Mouse (Mus musculus): ENCODE results near the gene Clca4a. TPM values are rescaled to one million over a fixed set of nuclear protein-coding genes. Genes with fewer than 3 reads are reported as not detected.

The Clca4a gene
- not detected for total RNA-seq (2023)

DNA sequence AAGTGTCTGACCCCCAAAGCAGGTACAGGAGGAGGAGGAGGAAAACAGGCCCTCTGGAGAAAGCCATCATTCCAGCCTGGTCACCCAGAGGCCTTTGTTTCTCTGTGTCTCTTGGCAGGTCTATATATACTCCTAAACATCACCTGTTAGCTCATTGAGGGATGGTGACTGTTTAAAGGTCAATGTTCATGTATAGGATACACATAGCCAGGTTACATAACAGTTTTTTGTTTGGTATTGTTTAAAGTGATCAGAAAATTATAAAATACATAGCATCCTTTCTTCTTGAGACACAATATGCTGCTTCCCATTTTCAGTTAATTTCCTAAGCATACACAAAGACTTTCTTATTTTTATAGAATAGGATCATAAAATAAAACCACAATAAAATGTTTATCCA lies at the start of gene Clca4a:
Clca4a (minus strand) TSS at position 101 of the 400 bp plus-strand sequence.

DNA sequence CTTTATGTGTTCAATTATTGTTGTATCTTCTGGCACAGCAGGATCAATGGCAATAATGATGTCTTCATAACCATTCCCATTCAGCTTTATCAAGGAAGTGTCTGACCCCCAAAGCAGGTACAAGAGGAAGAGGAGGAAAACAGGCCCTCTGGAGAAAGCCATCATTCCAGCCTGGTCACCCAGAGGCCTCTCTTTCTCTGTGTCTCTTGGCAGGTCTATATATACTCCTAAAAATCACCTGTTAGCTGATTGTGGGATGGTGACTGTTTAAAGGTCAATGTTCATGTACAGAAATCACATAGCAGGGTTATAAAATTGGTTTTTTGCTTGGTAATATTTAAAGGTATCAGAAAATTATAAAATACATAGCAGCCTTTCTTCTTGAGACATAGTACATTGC lies 42.5 kb downstream of the Clca4a start, which contains the start of gene Clca4b:
Clca4b (minus strand) TSS at position 195 of the 400 bp plus-strand sequence.

Other genes starting within 250 kb of the Clca4a start
- under 1 TPM; 0.15 to 0.18 TPM for gene Clca3a1, start 214.1 kb downstream of the Clca4a start, total RNA-seq (2023)
- not detected for gene Clca3a2, start 155.6 kb downstream of the Clca4a start, total RNA-seq (2023)
- gene Clca3b, start 125.7 kb downstream of the Clca4a start, total RNA-seq (2023): not detected
- gene Clca4b, start 42.5 kb downstream of the Clca4a start, total RNA-seq (2023): not detected
- not detected for gene Clca1, start 57.7 kb upstream of the Clca4a start, total RNA-seq (2023)
- not detected for gene Clca2, start 124.4 kb upstream of the Clca4a start, total RNA-seq (2023)
- 1 to 10 TPM; 6.6 to 8.9 TPM for gene Odf2l, start 143.5 kb upstream of the Clca4a start, total RNA-seq (2023)

Data from monocyte, adult 59 days (primary cell).